Mouse (Mus musculus): ENCODE data around the gene Mrpl47. TPM values are rescaled to one million over a fixed set of nuclear protein-coding genes. Genes with fewer than 3 reads are reported as not detected.
"Not testable (repeated sequence)": the region's sequence is repeated elsewhere in the genome, so short reads cannot be mapped to it uniquely, and the experiment has no call there.

Gene Mrpl47
- polyA plus RNA-seq, 1 experiment from 2014 or later = 36.8 TPM

DNA sequence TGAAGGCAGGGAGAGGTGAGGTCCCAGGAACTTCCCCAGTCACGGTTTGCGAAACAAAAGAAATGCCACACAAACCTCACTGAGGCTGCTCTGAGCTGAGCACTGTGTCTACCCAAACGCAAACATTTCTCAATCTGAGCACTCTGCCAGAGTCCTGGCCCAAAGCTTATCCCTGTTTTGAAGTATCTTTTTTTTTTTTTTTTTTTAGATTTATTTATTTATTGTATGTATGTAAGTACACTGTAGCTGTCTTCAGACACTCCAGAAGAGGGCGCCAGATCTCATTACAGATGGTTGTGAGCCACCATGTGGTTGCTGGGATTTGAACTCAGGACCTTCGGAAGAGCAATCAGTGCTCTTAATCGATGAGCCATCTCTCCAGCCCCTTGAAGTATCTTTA is 33.4 kb downstream of the Mrpl47 start:
- H3K4me1 ChIP-seq; H3K9ac ChIP-seq; H3K4me2 ChIP-seq (replicated peaks); H3K36me3 ChIP-seq; H3K27ac ChIP-seq; H3K27me3 ChIP-seq (replicated peaks); H3K9me3 ChIP-seq; ATAC-seq (ENCODE audit: low FRiP score, low read depth); H3K4me3 ChIP-seq: not testable (repeated sequence)
- WGBS = 94% methylated on average over 6 of the region's 6 CpGs

DNA sequence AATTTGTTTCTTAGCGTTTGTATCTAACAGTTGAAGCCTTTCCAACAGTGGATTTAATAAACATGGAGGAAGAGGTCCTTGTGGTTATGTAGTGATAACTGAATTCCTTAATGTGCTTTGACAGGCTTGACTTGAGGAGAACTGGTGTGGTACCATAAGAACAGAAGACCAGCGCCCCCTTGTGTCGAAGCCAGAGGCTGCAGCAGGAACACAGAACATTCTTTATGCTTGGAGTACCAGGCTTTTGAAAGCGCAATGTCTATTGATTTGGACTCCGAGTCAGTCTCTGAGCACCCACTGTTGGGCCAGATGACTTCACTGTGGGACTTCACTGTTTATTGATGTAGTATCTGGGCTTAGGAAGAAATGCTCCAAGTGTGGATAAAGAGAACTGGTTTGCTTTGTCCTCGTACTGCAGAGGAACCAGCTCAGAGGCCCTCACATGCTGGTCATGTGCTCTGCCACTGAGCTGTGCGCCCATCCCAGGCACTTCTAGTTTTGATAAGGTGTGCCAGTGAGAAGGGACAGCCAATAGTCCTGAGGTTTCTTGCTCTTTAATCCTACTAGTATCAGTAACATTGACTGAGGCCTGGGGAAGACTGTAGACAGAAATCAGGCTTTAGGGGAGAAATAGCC is 39.1 kb downstream of the Mrpl47 start:
- no peak overlapping the region for H3K9ac ChIP-seq
- WGBS = 39% methylated on average over 7 of the region's 7 CpGs
- no peaks in the 10 kb centered on the region for H3K9me3 ChIP-seq
- no peaks in the 10 kb centered on the region for H3K36me3 ChIP-seq
- H3K4me3 ChIP-seq = no peak overlapping the region
- H3K27ac ChIP-seq = no peak overlapping the region
- H3K27me3 ChIP-seq (replicated peaks) = no peaks in the 10 kb centered on the region
- H3K4me2 ChIP-seq (replicated peaks) = no peak overlapping the region
- H3K4me1 ChIP-seq = no peaks in the 10 kb centered on the region
- peak; percentile 50; the same call in 1 of the 2 replicates for ATAC-seq (ENCODE audit: low FRiP score, low read depth)

DNA sequence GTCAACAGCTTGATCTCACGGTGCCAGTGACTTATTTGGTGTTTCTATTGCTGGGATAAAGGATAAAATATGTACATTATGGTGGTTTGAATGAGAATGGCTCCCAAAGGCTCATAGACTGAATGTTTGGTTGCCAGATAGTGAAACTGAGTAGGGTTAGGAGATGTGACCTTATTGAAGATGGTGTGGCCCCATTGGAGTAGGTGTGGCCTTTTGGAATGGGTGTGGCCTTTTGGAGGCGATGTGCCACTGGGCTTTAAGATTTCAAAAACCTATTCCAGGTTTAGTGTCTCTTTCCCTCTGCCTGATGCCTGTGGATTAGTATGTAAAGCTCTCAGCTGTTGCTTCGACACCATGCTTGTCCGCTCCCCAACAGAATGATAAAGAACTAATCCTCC is 41.8 kb downstream of the Mrpl47 start:
- H3K36me3 ChIP-seq = no peaks in the 10 kb centered on the region
- ATAC-seq (ENCODE audit: low FRiP score, low read depth) = no peak
- H3K9me3 ChIP-seq = no peaks in the 10 kb centered on the region
- no peak overlapping the region for H3K9ac ChIP-seq
- H3K4me1 ChIP-seq = no peaks in the 10 kb centered on the region
- 88% methylated on average over 4 of the region's 4 CpGs for WGBS
- no peaks in the 10 kb centered on the region for H3K27me3 ChIP-seq (replicated peaks)
- H3K27ac ChIP-seq = no peak overlapping the region
- no peak overlapping the region for H3K4me2 ChIP-seq (replicated peaks)
- no peak overlapping the region for H3K4me3 ChIP-seq

DNA sequence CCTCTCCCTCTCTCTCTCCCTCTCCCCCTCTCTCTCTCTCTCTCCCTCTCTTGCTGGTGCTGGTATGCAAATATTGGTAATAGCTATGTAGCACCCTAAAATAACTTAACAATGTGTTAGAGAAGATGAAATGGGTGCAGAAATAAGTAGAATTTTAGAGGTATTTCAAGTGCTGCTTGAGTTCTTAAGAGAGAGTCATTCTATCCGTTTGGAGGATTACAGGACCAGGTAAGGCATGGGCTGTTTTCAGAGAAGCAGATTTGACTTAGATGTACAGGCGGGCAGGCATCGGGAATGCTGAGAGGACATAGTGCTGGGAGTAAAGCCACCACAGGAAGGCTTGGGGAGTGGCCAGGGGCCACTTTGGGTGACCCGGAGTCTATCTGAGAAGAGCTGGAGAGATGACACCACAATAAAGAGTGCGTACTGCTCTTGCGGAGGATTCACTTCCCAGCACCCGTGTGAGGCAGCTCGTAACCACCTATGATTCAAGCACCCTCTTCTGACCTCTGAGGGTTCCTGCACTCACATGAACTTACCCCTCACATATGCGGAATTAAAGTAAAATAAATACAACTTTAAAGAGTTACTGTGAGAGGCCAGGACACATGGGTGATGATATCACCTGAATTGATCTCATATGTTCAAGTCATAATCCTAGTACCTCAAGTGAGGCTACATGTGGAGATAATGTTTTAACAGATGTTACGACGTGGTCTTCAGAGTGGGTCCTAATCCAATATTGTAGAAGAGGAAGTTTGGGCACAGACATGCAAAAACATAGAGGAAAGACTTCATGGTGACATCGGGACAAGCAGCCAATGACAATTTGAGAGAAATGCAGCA is 42.4 kb downstream of the Mrpl47 start:
- Histone ChIP-seq H3K4me3 (no peak overlapping the region), H3K27me3 (replicated peaks) (no peaks in the 10 kb centered on the region), H3K4me1 (no peaks in the 10 kb centered on the region), H3K27ac (no peak overlapping the region), H3K4me2 (replicated peaks) (no peak overlapping the region), H3K9ac (no peak overlapping the region), H3K36me3 (no peaks in the 10 kb centered on the region), H3K9me3 (no peaks in the 10 kb centered on the region)
- no peak for ATAC-seq (ENCODE audit: low FRiP score, low read depth)
- 76% methylated on average over 12 of the region's 12 CpGs for WGBS

DNA sequence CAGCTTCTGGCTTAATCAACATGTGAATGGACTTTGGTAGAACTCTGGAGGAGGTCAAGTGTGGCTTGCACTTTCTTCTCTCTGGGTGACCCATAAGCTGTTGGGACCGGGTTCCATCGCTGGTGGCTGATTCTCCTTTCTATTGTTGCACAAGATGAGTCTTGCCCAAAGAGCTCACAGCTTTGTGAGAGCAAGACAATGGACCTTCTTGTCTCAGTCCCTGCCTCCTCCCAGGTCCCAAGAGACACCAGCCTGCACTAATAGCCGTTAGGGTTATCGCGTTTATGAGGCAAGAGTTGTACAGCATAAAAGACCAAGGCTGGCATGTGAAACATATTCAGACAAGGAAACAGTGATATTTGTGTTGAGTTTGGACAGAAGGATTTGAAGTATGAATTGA is 43.2 kb downstream of the Mrpl47 start:
- H3K4me2 ChIP-seq (replicated peaks) = no peak overlapping the region
- WGBS = 47% methylated on average over 5 of the region's 5 CpGs
- no peak overlapping the region for H3K4me3 ChIP-seq
- no peaks in the 10 kb centered on the region for H3K27me3 ChIP-seq (replicated peaks)
- H3K9me3 ChIP-seq = no peaks in the 10 kb centered on the region
- H3K36me3 ChIP-seq = no peaks in the 10 kb centered on the region
- H3K27ac ChIP-seq = no peak overlapping the region
- no peaks in the 10 kb centered on the region for H3K4me1 ChIP-seq
- no peak overlapping the region for H3K9ac ChIP-seq
- ATAC-seq (ENCODE audit: low FRiP score, low read depth) = no peak

DNA sequence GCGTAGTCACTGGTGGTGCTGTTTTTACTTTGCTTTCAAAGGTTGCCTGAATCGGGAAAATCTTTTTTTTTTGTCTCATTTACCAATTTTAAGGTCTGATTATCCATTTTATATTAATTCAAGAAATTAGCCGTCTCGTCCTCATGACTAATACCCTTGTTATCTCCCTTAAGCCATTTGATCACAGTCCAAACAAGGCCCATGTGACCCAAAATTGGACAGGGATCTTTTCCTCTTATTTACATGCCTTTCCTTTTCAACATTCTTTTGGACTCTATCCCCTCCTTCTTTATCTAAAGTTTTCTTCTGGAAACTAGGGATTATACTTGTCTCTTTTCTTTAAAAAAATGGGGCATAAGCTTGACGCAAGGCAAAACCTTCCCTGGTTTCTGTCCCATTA is 45.6 kb downstream of the Mrpl47 start:
- Histone ChIP-seq H3K36me3 (no peaks in the 10 kb centered on the region), H3K9ac (no peak overlapping the region), H3K27ac (no peak overlapping the region), H3K9me3 (no peaks in the 10 kb centered on the region), H3K4me1 (no peaks in the 10 kb centered on the region), H3K4me2 (replicated peaks) (no peak overlapping the region), H3K4me3 (no peak overlapping the region), H3K27me3 (replicated peaks) (no peaks in the 10 kb centered on the region)
- no peak for ATAC-seq (ENCODE audit: low FRiP score, low read depth)
- 87% methylated on average over 5 of the region's 5 CpGs for WGBS

DNA sequence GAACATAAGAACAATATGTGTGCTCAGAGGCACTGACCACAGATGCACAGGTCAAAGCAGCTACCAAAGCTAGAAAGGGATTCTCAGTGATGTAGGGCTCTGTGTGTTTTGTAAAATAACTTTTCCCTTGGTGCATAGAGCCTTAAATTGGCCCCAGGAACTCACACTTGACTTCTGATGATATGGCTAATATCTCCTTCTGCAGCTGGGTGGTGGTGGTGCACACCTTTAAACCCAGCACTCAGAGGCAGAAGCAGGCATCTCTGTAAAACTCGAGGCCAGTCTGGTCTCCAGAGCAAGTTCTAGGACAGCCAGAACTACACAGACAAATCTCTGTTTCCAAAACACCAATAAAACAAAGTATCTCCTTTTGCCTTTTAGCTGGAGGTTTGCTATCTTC is 46.5 kb downstream of the Mrpl47 start:
- no peak for ATAC-seq (ENCODE audit: low FRiP score, low read depth)
- H3K36me3 ChIP-seq = no peaks in the 10 kb centered on the region
- no peaks in the 10 kb centered on the region for H3K4me1 ChIP-seq
- no peak overlapping the region for H3K27ac ChIP-seq
- H3K4me2 ChIP-seq (replicated peaks) = no peak overlapping the region
- 53% methylated on average over 1 of the region's 1 CpGs for WGBS
- H3K9ac ChIP-seq = no peak overlapping the region
- no peak overlapping the region for H3K4me3 ChIP-seq
- H3K9me3 ChIP-seq = no peaks in the 10 kb centered on the region
- no peaks in the 10 kb centered on the region for H3K27me3 ChIP-seq (replicated peaks)

DNA sequence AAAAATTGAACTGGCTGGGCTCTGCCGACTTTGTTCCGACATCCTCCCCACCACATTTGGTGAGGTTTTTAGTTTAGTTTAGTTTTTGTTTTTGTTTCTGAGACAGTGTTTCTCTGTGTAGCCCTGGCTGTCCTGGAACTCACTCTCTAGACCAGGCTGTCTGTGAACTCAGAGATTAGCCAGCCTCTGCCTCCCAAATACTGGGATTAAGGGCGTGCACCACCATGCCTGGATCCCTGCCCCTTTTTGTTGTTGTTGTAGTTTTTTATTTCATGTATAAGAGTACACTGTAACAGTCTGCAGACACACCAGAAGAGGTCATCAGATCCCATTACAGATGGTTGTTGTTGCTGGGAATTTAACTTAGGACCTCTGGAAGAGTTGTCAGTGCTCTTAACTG is 47.4 kb downstream of the Mrpl47 start:
- no peak for ATAC-seq (ENCODE audit: low FRiP score, low read depth)
- H3K4me3 ChIP-seq = no peak overlapping the region
- H3K9ac ChIP-seq = no peak overlapping the region
- no peaks in the 10 kb centered on the region for H3K36me3 ChIP-seq
- 89% methylated on average over 3 of the region's 3 CpGs for WGBS
- H3K4me1 ChIP-seq = no peaks in the 10 kb centered on the region
- H3K9me3 ChIP-seq = no peaks in the 10 kb centered on the region
- H3K27ac ChIP-seq = no peak overlapping the region
- no peaks in the 10 kb centered on the region for H3K27me3 ChIP-seq (replicated peaks)
- no peak overlapping the region for H3K4me2 ChIP-seq (replicated peaks)

DNA sequence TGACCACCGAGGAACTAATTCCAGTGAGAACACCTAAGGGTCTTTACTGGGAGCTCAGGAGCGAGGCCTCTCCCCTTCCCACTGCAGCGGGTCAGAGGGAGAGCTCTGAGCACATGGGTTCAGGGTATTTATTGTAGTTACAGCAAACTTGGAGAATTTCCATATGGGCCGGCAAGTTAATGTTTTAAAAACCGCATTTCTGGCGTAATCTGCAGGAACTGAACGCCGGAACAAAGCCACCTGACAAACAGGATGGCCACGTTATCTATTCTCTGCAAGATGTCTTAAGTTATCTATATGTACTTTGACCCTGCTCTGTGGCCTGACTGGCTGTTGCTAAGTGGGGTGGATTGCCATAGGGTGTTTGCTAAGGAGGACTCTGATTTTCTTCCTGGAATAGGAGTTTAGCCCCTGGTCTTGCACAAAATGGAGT is 47.8 kb downstream of the Mrpl47 start:
- Histone ChIP-seq H3K27me3 (replicated peaks) (no peaks in the 10 kb centered on the region), H3K9ac (no peak overlapping the region), H3K36me3 (no peaks in the 10 kb centered on the region), H3K4me1 (no peaks in the 10 kb centered on the region), H3K4me2 (replicated peaks) (no peak overlapping the region), H3K4me3 (no peak overlapping the region), H3K9me3 (no peaks in the 10 kb centered on the region), H3K27ac (no peak overlapping the region)
- no peak for ATAC-seq (ENCODE audit: low FRiP score, low read depth)
- WGBS = 92% methylated on average over 9 of the region's 9 CpGs

DNA sequence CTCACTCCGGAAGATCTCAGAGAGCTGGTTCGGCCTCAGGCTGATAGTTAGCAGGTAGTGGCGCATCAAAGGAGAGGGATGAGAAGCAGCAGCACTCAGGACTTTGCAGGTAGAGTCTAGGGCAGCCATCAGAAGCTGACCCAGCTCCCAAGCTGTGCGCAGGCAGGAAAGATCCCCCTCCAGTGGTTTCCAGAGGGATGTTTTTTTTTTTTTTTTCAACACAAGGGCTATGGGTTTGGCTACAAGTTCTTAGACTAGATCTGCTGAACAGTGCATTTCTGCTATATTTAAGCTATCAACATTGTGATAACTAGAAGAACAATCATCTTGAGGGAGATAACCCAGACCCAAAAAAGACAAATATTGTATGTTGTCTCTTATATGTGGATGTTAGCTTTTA is 50.2 kb downstream of the Mrpl47 start:
- Histone ChIP-seq H3K9me3 (no peaks in the 10 kb centered on the region), H3K4me3 (no peak overlapping the region), H3K4me2 (replicated peaks) (no peak overlapping the region), H3K9ac (no peak overlapping the region), H3K4me1 (no peaks in the 10 kb centered on the region), H3K27me3 (replicated peaks) (no peaks in the 10 kb centered on the region), H3K27ac (no peak overlapping the region), H3K36me3 (no peaks in the 10 kb centered on the region)
- WGBS = 64% methylated on average over 4 of the region's 4 CpGs
- no peak for ATAC-seq (ENCODE audit: low FRiP score, low read depth)

DNA sequence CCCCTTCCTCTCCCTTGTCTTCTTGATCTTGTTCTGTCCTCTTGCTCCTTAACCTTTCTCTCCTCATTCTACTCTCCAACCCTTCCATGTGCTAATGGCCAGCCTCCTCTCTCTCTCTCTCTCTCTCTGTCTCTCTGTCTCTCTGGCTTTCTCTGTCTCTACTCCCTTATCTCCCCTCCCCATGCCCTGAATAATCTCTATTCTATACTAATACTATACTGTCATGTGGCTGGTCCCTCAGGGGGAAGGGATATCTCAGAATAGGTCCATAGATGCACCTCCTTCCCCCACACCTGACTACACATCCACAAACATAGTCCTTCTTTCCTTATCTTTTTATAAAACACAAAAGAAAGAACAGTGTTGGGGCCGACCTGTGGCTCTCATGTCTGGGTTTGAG is 50.9 kb downstream of the Mrpl47 start:
- Histone ChIP-seq H3K27ac (no peak overlapping the region), H3K9me3 (no peaks in the 10 kb centered on the region), H3K4me1 (no peaks in the 10 kb centered on the region), H3K27me3 (replicated peaks) (no peaks in the 10 kb centered on the region), H3K4me3 (no peak overlapping the region), H3K4me2 (replicated peaks) (no peak overlapping the region), H3K36me3 (no peaks in the 10 kb centered on the region), H3K9ac (no peak overlapping the region)
- 71% methylated on average over 1 of the region's 1 CpGs for WGBS
- ATAC-seq (ENCODE audit: low FRiP score, low read depth) = no peak

DNA sequence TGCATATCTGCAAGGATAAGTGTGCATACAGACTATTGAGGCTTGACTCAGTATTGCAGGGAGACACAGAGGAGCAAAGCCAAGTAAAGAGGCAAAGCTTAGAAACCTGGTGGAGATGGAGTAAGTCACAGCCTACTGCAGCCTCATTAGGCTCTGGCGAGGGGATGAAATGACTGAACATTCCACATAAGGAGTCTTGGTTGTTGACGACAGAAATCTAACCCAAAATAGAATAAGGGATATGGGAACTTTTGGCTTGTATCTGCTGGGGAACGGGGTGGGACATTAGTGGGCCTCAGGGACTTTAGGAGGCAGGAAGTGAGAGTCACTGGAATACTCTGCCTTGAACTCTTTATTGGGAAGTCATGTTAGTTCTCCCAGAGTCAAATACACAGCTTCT is 52.8 kb downstream of the Mrpl47 start:
- WGBS = 88% methylated on average over 3 of the region's 3 CpGs
- Histone ChIP-seq H3K4me2 (replicated peaks) (no peak overlapping the region), H3K4me3 (no peak overlapping the region), H3K4me1 (no peaks in the 10 kb centered on the region), H3K36me3 (no peaks in the 10 kb centered on the region), H3K9ac (no peak overlapping the region), H3K27ac (no peak overlapping the region), H3K27me3 (replicated peaks) (no peaks in the 10 kb centered on the region), H3K9me3 (no peaks in the 10 kb centered on the region)
- no peak for ATAC-seq (ENCODE audit: low FRiP score, low read depth)
